Mouse (Mus musculus) CH12.LX (cell line): ENCODE results near the gene Tmem129.

Source experiments
- BHLHE40 ChIP-seq: IDR thresholded peaks from 2 replicates; pipeline ENCODE4 v1.6.1; 2011; ENCODE audit warnings: mild to moderate bottlenecking, low read depth, low read length, improper control_type of control experiment
- HCFC1 ChIP-seq: IDR thresholded peaks from 2 replicates; pipeline ENCODE4 v1.6.1; 2012; ENCODE audit warnings: low read depth, mild to moderate bottlenecking, inconsistent platforms, low read length, improper control_type of control experiment
- POLR2A ChIP-seq: IDR thresholded peaks from 2 replicates; pipeline ENCODE4 v1.6.1; 2011; ENCODE audit warnings: low read depth, mild to moderate bottlenecking, improper control_type of control experiment, low read length

DNA sequence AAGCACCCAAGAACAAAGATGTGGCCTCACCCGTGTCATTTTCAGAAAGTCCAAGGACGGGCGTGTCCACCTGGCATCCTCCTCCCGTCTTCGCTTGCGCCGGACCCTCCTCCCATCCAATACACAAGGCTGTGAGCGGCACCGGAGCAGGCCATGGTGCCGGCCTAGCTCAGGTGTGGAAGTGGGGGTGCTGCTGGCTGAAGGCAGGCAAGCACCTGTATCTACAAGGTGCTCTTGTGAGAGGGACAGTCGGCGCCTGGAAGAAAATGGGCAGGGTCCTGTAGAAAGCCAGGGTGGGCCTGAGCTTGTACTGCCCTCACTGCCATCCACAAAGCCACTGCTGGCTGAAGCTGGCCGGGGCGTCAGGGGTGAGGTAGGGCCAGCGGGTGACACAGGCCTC lies 50.8 kb downstream of the Tmem129 start:
- TF ChIP-seq HCFC1 (no peak), BHLHE40 (no peak), POLR2A (no peak)
